Mouse (Mus musculus) limb, embryonic 12.5 days (tissue): ENCODE data around the gene Mpl. TPM values are rescaled to one million over a fixed set of nuclear protein-coding genes. Genes with fewer than 3 reads are reported as not detected.

ENCODE experiments used
- ATAC-seq: fragments of 200-750 bp; cut with Nextera tagmentation; 2 replicates; pipeline ENCODE4 v1.8.0; 2017; ENCODE audit warnings: low read depth, moderate TSS enrichment; ENCODE audit not compliant: insufficient number of reproducible peaks, insufficient read depth, low FRiP score, low TSS enrichment
- H3K27ac ChIP-seq: fragments of 300-500 bp; sonication (generic); 2 replicates; pipeline ENCODE4 v1.5.1; 2016; ENCODE audit warnings: mild to moderate bottlenecking, moderate library complexity
- H3K27me3 ChIP-seq: fragments of 300-500 bp; sonication (generic); 2 replicates; pipeline ENCODE4 v1.6.1; 2016; ENCODE audit warnings: mild to moderate bottlenecking, moderate library complexity
- H3K36me3 ChIP-seq: fragments of 300-500 bp; sonication (generic); 2 replicates; pipeline ENCODE4 v1.6.1; 2016; ENCODE audit warnings: mild to moderate bottlenecking, moderate library complexity
- H3K4me1 ChIP-seq: fragments of 300-500 bp; sonication (generic); replicated peaks from 2 replicates; pipeline ENCODE4 v1.6.1; 2016
- H3K4me2 ChIP-seq: fragments of 300-500 bp; sonication (generic); 2 replicates; pipeline ENCODE4 v1.6.1; 2016; ENCODE audit warnings: mild to moderate bottlenecking, moderate library complexity
- H3K4me3 ChIP-seq: fragments of 300-500 bp; sonication (generic); replicated peaks from 2 replicates; pipeline ENCODE4 v1.5.1; 2016; ENCODE audit warnings: mild to moderate bottlenecking
- H3K9ac ChIP-seq: fragments of 300-500 bp; sonication (generic); replicated peaks from 2 replicates; pipeline ENCODE4 v1.6.1; 2016; ENCODE audit warnings: mild to moderate bottlenecking, moderate library complexity
- H3K9me3 ChIP-seq: fragments of 300-500 bp; sonication (generic); 2 replicates; pipeline ENCODE4 v1.6.1; 2016; ENCODE audit warnings: mild to moderate bottlenecking, moderate library complexity
- WGBS: fragments of 180-500 bp; shearing (Covaris S2); methylation state at CpG from one replicate; pipeline ENCODE4 v1.1.7; 2016; 5-methylcytosine and 5-hydroxymethylcytosine counted together
- polyA plus RNA-seq: library from polyadenylated mRNA; unstranded; fragments of >200 nt; fragmentation: Nextera tagmentation; extraction: Ambion mirVana; gene quantifications from 2 replicates; pipeline ENCODE4 v1.2.1, GENCODE M21; 2016

Gene Mpl
- polyA plus RNA-seq = 0.64 TPM in 2 replicates

- no peaks in the 10 kb centered on the region for H3K27me3 ChIP-seq
- no peaks in the 10 kb centered on the region for H3K9me3 ChIP-seq
- no peak within 1 kb of the TSS for H3K27ac ChIP-seq
- H3K4me3 ChIP-seq = no peak within 1 kb of the TSS
- WGBS = 73% methylated on average over 9 of the region's 9 CpGs
- no peaks in the 10 kb centered on the region for H3K36me3 ChIP-seq
- no peak within 1 kb of the TSS for H3K9ac ChIP-seq
- no peaks in the 10 kb centered on the region for H3K4me1 ChIP-seq
- ATAC-seq = no peak
- H3K4me2 ChIP-seq = no peak within 1 kb of the TSS
Observed at GRCm38 (mm10) chr4:118457345-118457975, at the start of gene Mpl. TSS of gene Mpl (minus strand) at chr4:118457513.

GRCm38 (mm10) chr4:118505551-118505950 is 48.2 kb upstream of the Mpl start:
- WGBS = 74% methylated on average over 3 of the region's 3 CpGs
- H3K9me3 ChIP-seq = no peaks in the 10 kb centered on the region
- H3K4me3 ChIP-seq = no peak overlapping the region
- no peak overlapping the region for H3K4me2 ChIP-seq
- H3K36me3 ChIP-seq = no peaks in the 10 kb centered on the region
- ATAC-seq = no peak
- H3K4me1 ChIP-seq = no peaks in the 10 kb centered on the region
- H3K27me3 ChIP-seq = no peaks in the 10 kb centered on the region
- H3K9ac ChIP-seq = no peak overlapping the region
- H3K27ac ChIP-seq = no peak overlapping the region

- no peak for ATAC-seq
- Histone ChIP-seq H3K27me3 (no peaks in the 10 kb centered on the region), H3K4me3 (no peak overlapping the region), H3K9ac (no peak overlapping the region), H3K27ac (no peak overlapping the region), H3K9me3 (no peaks in the 10 kb centered on the region), H3K4me1 (no peaks in the 10 kb centered on the region), H3K36me3 (no peaks in the 10 kb centered on the region), H3K4me2 (no peak overlapping the region)
- 66% methylated on average over 9 of the region's 9 CpGs for WGBS
Observed at GRCm38 (mm10) chr4:118500792-118501191, 43.5 kb upstream of the Mpl start.

GRCm38 (mm10) chr4:118500171-118500724 is 42.9 kb upstream of the Mpl start:
- Histone ChIP-seq H3K27me3 (no peaks in the 10 kb centered on the region), H3K4me2 (no peak overlapping the region), H3K9me3 (no peaks in the 10 kb centered on the region), H3K4me1 (no peaks in the 10 kb centered on the region), H3K27ac (no peak overlapping the region), H3K36me3 (no peaks in the 10 kb centered on the region), H3K4me3 (no peak overlapping the region), H3K9ac (no peak overlapping the region)
- ATAC-seq = no peak
- WGBS = 39% methylated on average over 6 of the region's 6 CpGs

GRCm38 (mm10) chr4:118490461-118490860 is 33.1 kb upstream of the Mpl start:
- 93% methylated on average over 10 of the region's 10 CpGs for WGBS
- Histone ChIP-seq H3K4me2 (no peak overlapping the region), H3K36me3 (no peaks in the 10 kb centered on the region), H3K27me3 (no peaks in the 10 kb centered on the region), H3K9me3 (no peaks in the 10 kb centered on the region), H3K4me1 (no peaks in the 10 kb centered on the region), H3K27ac (no peak overlapping the region), H3K4me3 (no peak overlapping the region), H3K9ac (no peak overlapping the region)
- no peak for ATAC-seq

GRCm38 (mm10) chr4:118489717-118490132 is 32.4 kb upstream of the Mpl start, which contains the start of gene Tie1:
TSS of gene Tie1 (minus strand) at chr4:118490061.
- ATAC-seq = peak; percentile 56; the same call in 1 of the 2 replicates
- Histone ChIP-seq H3K36me3 (no peaks in the 10 kb centered on the region), H3K27ac (no peak within 1 kb of the TSS), H3K4me2 (no peak within 1 kb of the TSS), H3K27me3 (no peaks in the 10 kb centered on the region), H3K9ac (no peak within 1 kb of the TSS), H3K9me3 (no peaks in the 10 kb centered on the region), H3K4me3 (no peak within 1 kb of the TSS), H3K4me1 (no peaks in the 10 kb centered on the region)
- WGBS = 68% methylated on average over 8 of the region's 8 CpGs

GRCm38 (mm10) chr4:118476773-118477530 is 19.6 kb upstream of the Mpl start:
- Histone ChIP-seq H3K36me3 (no peaks in the 10 kb centered on the region), H3K9me3 (no peaks in the 10 kb centered on the region), H3K9ac (no peak overlapping the region), H3K27ac (no peak overlapping the region), H3K4me3 (no peak overlapping the region), H3K4me1 (peaks cover 8% of the 10 kb centered on the region), H3K4me2 (no peak overlapping the region), H3K27me3 (no peaks in the 10 kb centered on the region)
- no peak for ATAC-seq
- 33% methylated on average over 15 of the region's 15 CpGs for WGBS

- no peaks in the 10 kb centered on the region for H3K9me3 ChIP-seq
- no peak overlapping the region for H3K27ac ChIP-seq
- H3K27me3 ChIP-seq = no peaks in the 10 kb centered on the region
- no peak for ATAC-seq
- H3K4me1 ChIP-seq = peaks cover 19% of the 10 kb centered on the region
- H3K9ac ChIP-seq = no peak overlapping the region
- no peak overlapping the region for H3K4me2 ChIP-seq
- no peaks in the 10 kb centered on the region for H3K36me3 ChIP-seq
- 89% methylated on average over 11 of the region's 11 CpGs for WGBS
- H3K4me3 ChIP-seq = no peak overlapping the region
Observed at GRCm38 (mm10) chr4:118472687-118473086, 15.4 kb upstream of the Mpl start.

- Histone ChIP-seq H3K27me3 (no peaks in the 10 kb centered on the region), H3K27ac (0 out of 2 replicates have a peak overlapping the region, but pooled peaks have one; percentile 4), H3K4me1 (peaks cover 11% of the 10 kb centered on the region), H3K36me3 (no peaks in the 10 kb centered on the region), H3K4me2 (no peak overlapping the region), H3K9me3 (no peaks in the 10 kb centered on the region), H3K4me3 (no peak overlapping the region), H3K9ac (no peak overlapping the region)
- ATAC-seq = no peak
- WGBS = 15% methylated on average over 6 of the region's 6 CpGs
Observed at GRCm38 (mm10) chr4:118471281-118471680, 14.0 kb upstream of the Mpl start.

- H3K9ac ChIP-seq = no peak overlapping the region
- 17% methylated on average over 11 of the region's 11 CpGs for WGBS
- peaks cover 7% of the 10 kb centered on the region; the same call in 1 of the 2 replicates for H3K4me1 ChIP-seq
- no peak for ATAC-seq
- H3K9me3 ChIP-seq = no peaks in the 10 kb centered on the region
- no peaks in the 10 kb centered on the region for H3K27me3 ChIP-seq
- H3K4me3 ChIP-seq = no peak overlapping the region
- H3K36me3 ChIP-seq = no peaks in the 10 kb centered on the region
- H3K27ac ChIP-seq = no peak overlapping the region
- no peak overlapping the region for H3K4me2 ChIP-seq
Observed at GRCm38 (mm10) chr4:118465697-118466163, 8.4 kb upstream of the Mpl start.

GRCm38 (mm10) chr4:118464956-118465355 is 7.6 kb upstream of the Mpl start:
- no peaks in the 10 kb centered on the region for H3K27me3 ChIP-seq
- H3K9me3 ChIP-seq = no peaks in the 10 kb centered on the region
- peaks cover 3% of the 10 kb centered on the region; the same call in 1 of the 2 replicates for H3K4me1 ChIP-seq
- no peak for ATAC-seq
- H3K27ac ChIP-seq = no peak overlapping the region
- H3K4me3 ChIP-seq = no peak overlapping the region
- H3K9ac ChIP-seq = no peak overlapping the region
- no peaks in the 10 kb centered on the region for H3K36me3 ChIP-seq
- no peak overlapping the region for H3K4me2 ChIP-seq
- WGBS = 90% methylated on average over 3 of the region's 3 CpGs
